Mouse (Mus musculus): Measurements from ENCODE around the gene Sox1. TPM values are rescaled to one million over a fixed set of nuclear protein-coding genes. Genes with fewer than 3 reads are reported as not detected.

Gene Sox1
- not detected in 2 replicates for polyA plus RNA-seq (2012; ENCODE audit: insufficient read depth, insufficient read length, low replicate concordance, missing spikeins)

- Histone ChIP-seq H3K4me3 (ENCODE audit: insufficient read depth, low read depth, low read length) (peak within 1 kb of the TSS; percentile 82), H3K4me1 (ENCODE audit: control insufficient read depth, insufficient read depth, low read length) (peaks cover 9% of the 10 kb centered on the region), H3K27ac (ENCODE audit: insufficient read depth, low read depth, low read length) (peak within 1 kb of the TSS; percentile 97)
- TF ChIP-seq CTCF (IDR thresholded peaks at IDR 0.05; ENCODE audit: insufficient read depth, low read depth, low read length) (no peak), POLR2A (IDR thresholded peaks at IDR 0.05; ENCODE audit: insufficient read depth, low read depth, low read length) (peak; percentile 66)
- under 1% methylated on average over 83 of the region's 89 CpGs for WGBS
These were observed at the start of gene Sox1 for GRCm38 (mm10) chr8:12395071-12396031. Gene Sox1 (plus strand): TSS chr8:12395295.

GRCm38 (mm10) chr8:12345881-12346280 is 49.2 kb upstream of the Sox1 start:
- no peak overlapping the region for H3K4me3 ChIP-seq (ENCODE audit: insufficient read depth, low read depth, low read length)
- H3K4me1 ChIP-seq (ENCODE audit: control insufficient read depth, insufficient read depth, low read length) = peaks cover 8% of the 10 kb centered on the region
- no peak for TF ChIP-seq POLR2A (IDR thresholded peaks at IDR 0.05; ENCODE audit: insufficient read depth, low read depth, low read length)
- TF ChIP-seq CTCF (IDR thresholded peaks at IDR 0.05; ENCODE audit: insufficient read depth, low read depth, low read length) = no peak
- 82% methylated on average over 4 of the region's 4 CpGs for WGBS
- H3K27ac ChIP-seq (ENCODE audit: insufficient read depth, low read depth, low read length) = no peak overlapping the region

- Histone ChIP-seq H3K4me3 (ENCODE audit: insufficient read depth, low read depth, low read length) (no peak overlapping the region), H3K27ac (ENCODE audit: insufficient read depth, low read depth, low read length) (no peak overlapping the region), H3K4me1 (ENCODE audit: control insufficient read depth, insufficient read depth, low read length) (peaks cover 8% of the 10 kb centered on the region)
- TF ChIP-seq CTCF (IDR thresholded peaks at IDR 0.05; ENCODE audit: insufficient read depth, low read depth, low read length) (no peak), POLR2A (IDR thresholded peaks at IDR 0.05; ENCODE audit: insufficient read depth, low read depth, low read length) (no peak)
- WGBS = 34% methylated on average over 11 of the region's 11 CpGs
These were observed 48.2 kb upstream of the Sox1 start for GRCm38 (mm10) chr8:12346870-12347269.

- no peak for TF ChIP-seq POLR2A (IDR thresholded peaks at IDR 0.05; ENCODE audit: insufficient read depth, low read depth, low read length)
- no peak for TF ChIP-seq CTCF (IDR thresholded peaks at IDR 0.05; ENCODE audit: insufficient read depth, low read depth, low read length)
- Histone ChIP-seq H3K4me3 (ENCODE audit: insufficient read depth, low read depth, low read length) (no peak overlapping the region), H3K4me1 (ENCODE audit: control insufficient read depth, insufficient read depth, low read length) (peaks cover 8% of the 10 kb centered on the region), H3K27ac (ENCODE audit: insufficient read depth, low read depth, low read length) (no peak overlapping the region)
- WGBS = 87% methylated on average over 1 of the region's 1 CpGs
These were observed 46.8 kb upstream of the Sox1 start for GRCm38 (mm10) chr8:12348306-12348705.

- no peak for TF ChIP-seq CTCF (IDR thresholded peaks at IDR 0.05; ENCODE audit: insufficient read depth, low read depth, low read length)
- no peak for TF ChIP-seq POLR2A (IDR thresholded peaks at IDR 0.05; ENCODE audit: insufficient read depth, low read depth, low read length)
- 74% methylated on average over 2 of the region's 2 CpGs for WGBS
- no peak overlapping the region for H3K27ac ChIP-seq (ENCODE audit: insufficient read depth, low read depth, low read length)
- peaks cover 11% of the 10 kb centered on the region for H3K4me1 ChIP-seq (ENCODE audit: control insufficient read depth, insufficient read depth, low read length)
- no peak overlapping the region for H3K4me3 ChIP-seq (ENCODE audit: insufficient read depth, low read depth, low read length)
These were observed 45.5 kb upstream of the Sox1 start for GRCm38 (mm10) chr8:12349591-12349990.

- TF ChIP-seq CTCF (IDR thresholded peaks at IDR 0.05; ENCODE audit: insufficient read depth, low read depth, low read length) (no peak), POLR2A (IDR thresholded peaks at IDR 0.05; ENCODE audit: insufficient read depth, low read depth, low read length) (no peak)
- H3K4me3 ChIP-seq (ENCODE audit: insufficient read depth, low read depth, low read length) = no peak overlapping the region
- peaks cover 13% of the 10 kb centered on the region for H3K4me1 ChIP-seq (ENCODE audit: control insufficient read depth, insufficient read depth, low read length)
- no peak overlapping the region for H3K27ac ChIP-seq (ENCODE audit: insufficient read depth, low read depth, low read length)
These were observed 44.0 kb upstream of the Sox1 start for GRCm38 (mm10) chr8:12351121-12351520.

- no peak overlapping the region for H3K27ac ChIP-seq (ENCODE audit: insufficient read depth, low read depth, low read length)
- 50% methylated on average over 10 of the region's 10 CpGs for WGBS
- H3K4me3 ChIP-seq (ENCODE audit: insufficient read depth, low read depth, low read length) = no peak overlapping the region
- H3K4me1 ChIP-seq (ENCODE audit: control insufficient read depth, insufficient read depth, low read length) = peaks cover 5% of the 10 kb centered on the region
- TF ChIP-seq CTCF (IDR thresholded peaks at IDR 0.05; ENCODE audit: insufficient read depth, low read depth, low read length) = no peak
- no peak for TF ChIP-seq POLR2A (IDR thresholded peaks at IDR 0.05; ENCODE audit: insufficient read depth, low read depth, low read length)
These were observed 40.6 kb upstream of the Sox1 start for GRCm38 (mm10) chr8:12354406-12355025.

- TF ChIP-seq POLR2A (IDR thresholded peaks at IDR 0.05; ENCODE audit: insufficient read depth, low read depth, low read length) (no peak), CTCF (IDR thresholded peaks at IDR 0.05; ENCODE audit: insufficient read depth, low read depth, low read length) (no peak)
- Histone ChIP-seq H3K27ac (ENCODE audit: insufficient read depth, low read depth, low read length) (no peak overlapping the region), H3K4me3 (ENCODE audit: insufficient read depth, low read depth, low read length) (no peak overlapping the region), H3K4me1 (ENCODE audit: control insufficient read depth, insufficient read depth, low read length) (peaks cover 2% of the 10 kb centered on the region; the same call in 1 of the 2 replicates)
- 80% methylated on average over 7 of the region's 7 CpGs for WGBS
These were observed 26.9 kb upstream of the Sox1 start for GRCm38 (mm10) chr8:12368161-12368560.

GRCm38 (mm10) chr8:12368856-12369255 is 26.2 kb upstream of the Sox1 start:
- TF ChIP-seq POLR2A (IDR thresholded peaks at IDR 0.05; ENCODE audit: insufficient read depth, low read depth, low read length) (no peak), CTCF (IDR thresholded peaks at IDR 0.05; ENCODE audit: insufficient read depth, low read depth, low read length) (no peak)
- Histone ChIP-seq H3K4me3 (ENCODE audit: insufficient read depth, low read depth, low read length) (no peak overlapping the region), H3K4me1 (ENCODE audit: control insufficient read depth, insufficient read depth, low read length) (peaks cover 2% of the 10 kb centered on the region; the same call in 1 of the 2 replicates), H3K27ac (ENCODE audit: insufficient read depth, low read depth, low read length) (no peak overlapping the region)
- WGBS = 71% methylated on average over 6 of the region's 6 CpGs
